In the genomic region with DNA sequence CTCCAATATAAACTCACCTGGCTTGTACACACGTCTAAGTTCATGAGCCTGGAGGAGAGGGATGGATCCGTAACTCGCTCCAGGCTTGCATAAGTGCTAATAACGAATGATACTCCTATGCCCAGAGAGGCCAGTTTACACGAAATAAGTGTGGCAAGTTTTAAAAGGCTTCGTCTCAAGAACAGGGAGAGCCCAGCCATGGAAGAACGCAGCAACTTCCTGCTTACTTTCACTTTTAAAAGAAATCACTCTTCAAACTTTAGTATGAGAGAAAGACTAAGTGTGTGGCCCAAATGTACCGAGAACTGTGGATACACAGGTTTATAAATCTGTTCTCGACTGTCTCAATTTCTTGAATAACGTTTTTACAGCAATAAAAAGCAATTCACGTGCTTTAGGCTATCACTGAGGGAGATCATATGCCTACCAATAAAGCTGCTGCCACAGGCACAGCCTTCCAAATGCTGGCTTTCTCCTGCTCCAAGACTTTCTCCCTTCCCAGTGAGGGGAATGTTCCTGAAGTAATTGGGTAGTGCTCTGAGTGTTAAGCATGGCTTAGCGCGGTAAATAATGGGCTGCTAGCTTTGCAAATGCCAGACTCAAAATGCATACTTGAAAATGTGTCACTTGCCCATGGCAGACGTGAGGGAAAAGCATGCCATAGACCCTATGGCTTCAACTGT, we compare ENCODE assay signal across 10 mouse cellular contexts. TPM values are rescaled to one million over a fixed set of nuclear protein-coding genes. Genes with fewer than 3 reads are reported as not detected.
DNase-seq lines count a peak whose midpoint lies in the region; ATAC-seq and TF ChIP-seq lines count a peak whose summit lies in the region.
"Had no signal": no experiment of that assay in that cellular context is flagged by ENCODE, and none has a peak within 500 bp of the region (broad histone marks: within the 10 kb centered on the region; RNA-seq: fewer than 3 reads in every experiment).

No protein-coding gene starts in this region.

- H3K9ac ChIP-seq in embryonic facial prominence, embryonic 13.5 days, result no peak overlapping the region
- no peak overlapping the region for H3K9ac ChIP-seq in liver, embryonic 16.5 days (ENCODE audit: low read depth, low read length)
- H3K9ac ChIP-seq in liver, embryonic 11.5 days (ENCODE audit: low read depth, low read length), result no peak overlapping the region
- H3K9ac ChIP-seq in heart, postnatal 0 days (replicated peaks; ENCODE audit: low read depth, low read length), result no peak overlapping the region
- no peak overlapping the region for H3K9ac ChIP-seq in neural tube, embryonic 15.5 days (replicated peaks)
- H3K9ac ChIP-seq: liver, embryonic 14.5 days had no signal

- no peak for TF ChIP-seq CTCF in heart, postnatal 0 days (IDR thresholded peaks at IDR 0.05; ENCODE audit: low read depth)

- H3K9me3 ChIP-seq in embryonic facial prominence, embryonic 13.5 days, result no peaks in the 10 kb centered on the region
- H3K9me3 ChIP-seq in embryonic facial prominence, embryonic 10.5 days, result no peaks in the 10 kb centered on the region
- no peaks in the 10 kb centered on the region for H3K9me3 ChIP-seq in liver, embryonic 16.5 days (replicated peaks; ENCODE audit: control insufficient read depth, low read length)
- no peaks in the 10 kb centered on the region for H3K9me3 ChIP-seq in liver, embryonic 11.5 days (ENCODE audit: control insufficient read depth, low read length)
- H3K9me3 ChIP-seq in heart, postnatal 0 days (replicated peaks; ENCODE audit: control insufficient read depth, low read length), result no peaks in the 10 kb centered on the region
- no peaks in the 10 kb centered on the region for H3K9me3 ChIP-seq in neural tube, embryonic 15.5 days (replicated peaks)

- peaks cover 37% of the 10 kb centered on the region for H3K4me1 ChIP-seq in embryonic facial prominence, embryonic 13.5 days
- H3K4me1 ChIP-seq in embryonic facial prominence, embryonic 10.5 days, result peaks cover 14% of the 10 kb centered on the region; the same call in 1 of the 2 replicates
- H3K4me1 ChIP-seq in liver, embryonic 16.5 days (ENCODE audit: control insufficient read depth, low read depth, low read length), result no peaks in the 10 kb centered on the region
- H3K4me1 ChIP-seq in liver, embryonic 11.5 days (replicated peaks; ENCODE audit: control insufficient read depth, insufficient read depth, low read length), result no peaks in the 10 kb centered on the region; the same call in 1 of the 2 replicates
- no peaks in the 10 kb centered on the region for H3K4me1 ChIP-seq in heart, postnatal 0 days (ENCODE audit: control insufficient read depth, insufficient read depth)
- H3K4me1 ChIP-seq in neural tube, embryonic 15.5 days, result peaks cover 28% of the 10 kb centered on the region

- H3K27ac ChIP-seq in embryonic facial prominence, embryonic 13.5 days, result peak overlapping the region; percentile 24; the same call in 1 of the 2 replicates
- no peak overlapping the region for H3K27ac ChIP-seq in embryonic facial prominence, embryonic 10.5 days (replicated peaks)
- no peak overlapping the region for H3K27ac ChIP-seq in liver, embryonic 16.5 days (ENCODE audit: low read length)
- no peak overlapping the region for H3K27ac ChIP-seq in liver, embryonic 11.5 days (ENCODE audit: low read depth, low read length)
- H3K27ac ChIP-seq in heart, postnatal 0 days (ENCODE audit: low read depth), result peak overlapping the region; percentile 56
- H3K27ac ChIP-seq in neural tube, embryonic 15.5 days (replicated peaks), result peak overlapping the region; percentile 34
- H3K27ac ChIP-seq: liver, embryonic 14.5 days had no signal

- ATAC-seq in embryonic facial prominence, embryonic 13.5 days (ENCODE audit: insufficient number of reproducible peaks, insufficient read depth, low FRiP score, low TSS enrichment, low read depth), result no peak
- ATAC-seq in liver, embryonic 16.5 days (ENCODE audit: low read depth), result no peak
- no peak for ATAC-seq in liver, embryonic 11.5 days (replicated peaks; ENCODE audit: low FRiP score)
- ATAC-seq in heart, postnatal 0 days (ENCODE audit: insufficient read depth, low read depth), result no peak
- no peak for ATAC-seq in neural tube, embryonic 15.5 days (ENCODE audit: low FRiP score)

- H3K27me3 ChIP-seq in embryonic facial prominence, embryonic 13.5 days, result no peaks in the 10 kb centered on the region
- no peaks in the 10 kb centered on the region for H3K27me3 ChIP-seq in embryonic facial prominence, embryonic 10.5 days (replicated peaks; ENCODE audit: low read depth, poor library complexity, severe bottlenecking)
- no peaks in the 10 kb centered on the region for H3K27me3 ChIP-seq in liver, embryonic 16.5 days (ENCODE audit: control insufficient read depth, insufficient read depth, low read depth, low read length)
- H3K27me3 ChIP-seq in liver, embryonic 11.5 days (replicated peaks; ENCODE audit: control insufficient read depth, insufficient read depth, low read length), result no peaks in the 10 kb centered on the region
- no peaks in the 10 kb centered on the region for H3K27me3 ChIP-seq in heart, postnatal 0 days (ENCODE audit: control insufficient read depth, insufficient read depth, low read length)
- no peaks in the 10 kb centered on the region for H3K27me3 ChIP-seq in neural tube, embryonic 15.5 days (replicated peaks)

- DNase-seq in embryonic facial prominence, embryonic 10.5 days (ENCODE audit: low spot score), result no peak
- DNase-seq in liver, embryonic 11.5 days (ENCODE audit: low spot score), result no peak
- DNase-seq in heart, postnatal 0 days (ENCODE audit: low spot score), result no peak
- DNase-seq in thymus, adult 18-20 months, result no peak
- DNase-seq in urinary bladder, postnatal 4 days (ENCODE audit: low spot score in 2 of 2), result no peak
- DNase-seq: right cerebral cortex, adult 18-20 months had no signal

- no peak overlapping the region for H3K4me3 ChIP-seq in embryonic facial prominence, embryonic 13.5 days
- H3K4me3 ChIP-seq in embryonic facial prominence, embryonic 10.5 days, result no peak overlapping the region
- no peak overlapping the region for H3K4me3 ChIP-seq in liver, embryonic 16.5 days (ENCODE audit: low read depth, low read length)
- no peak overlapping the region for H3K4me3 ChIP-seq in liver, embryonic 11.5 days (ENCODE audit: low read depth, low read length)
- H3K4me3 ChIP-seq in heart, postnatal 0 days (ENCODE audit: low read depth, low read length), result peak overlapping the region; percentile 6; the same call in 1 of the 2 replicates
- H3K4me3 ChIP-seq in neural tube, embryonic 15.5 days (replicated peaks), result no peak overlapping the region

- WGBS in embryonic facial prominence, embryonic 13.5 days, result 70% methylated on average over 14 of the region's 14 CpGs
- 82% methylated on average over 14 of the region's 14 CpGs for WGBS in embryonic facial prominence, embryonic 10.5 days
- WGBS in liver, embryonic 16.5 days (ENCODE audit: insufficient replicate concordance), result 54% methylated on average over 14 of the region's 14 CpGs
- WGBS in liver, embryonic 11.5 days, result 75% methylated on average over 14 of the region's 14 CpGs
- 66% methylated on average over 14 of the region's 14 CpGs for WGBS in heart, postnatal 0 days
- 59% methylated on average over 14 of the region's 14 CpGs for WGBS in neural tube, embryonic 15.5 days

- H3K4me2 ChIP-seq in embryonic facial prominence, embryonic 13.5 days, result peak overlapping the region; percentile 26
- peak overlapping the region; percentile 32; the same call in 1 of the 2 replicates for H3K4me2 ChIP-seq in liver, embryonic 16.5 days (ENCODE audit: low read depth, low read length)
- H3K4me2 ChIP-seq in liver, embryonic 11.5 days, result no peak overlapping the region
- H3K4me2 ChIP-seq in heart, postnatal 0 days (ENCODE audit: low read depth, low read length), result peak overlapping the region; percentile 26
- peak overlapping the region; percentile 7; the same call in 1 of the 2 replicates for H3K4me2 ChIP-seq in neural tube, embryonic 15.5 days

- no peak for TF ChIP-seq EP300 in heart, postnatal 0 days (IDR thresholded peaks at IDR 0.05; ENCODE audit: low read depth)

- peaks cover 27% of the 10 kb centered on the region for H3K36me3 ChIP-seq in embryonic facial prominence, embryonic 13.5 days
- H3K36me3 ChIP-seq in embryonic facial prominence, embryonic 10.5 days (replicated peaks), result peaks cover 21% of the 10 kb centered on the region
- H3K36me3 ChIP-seq in liver, embryonic 16.5 days (ENCODE audit: control insufficient read depth, insufficient read depth), result no peaks in the 10 kb centered on the region
- no peaks in the 10 kb centered on the region for H3K36me3 ChIP-seq in liver, embryonic 11.5 days (ENCODE audit: control insufficient read depth, insufficient read depth, low read length)
- H3K36me3 ChIP-seq in heart, postnatal 0 days (replicated peaks; ENCODE audit: control insufficient read depth, insufficient read depth, low read length), result no peaks in the 10 kb centered on the region
- 0 out of 2 replicates have a peak, but pooled peaks cover 7% of the 10 kb centered on the region for H3K36me3 ChIP-seq in neural tube, embryonic 15.5 days

RNA-seq across cellular contexts. Expression of gene Serpine2, which starts 36.9 kb away (rescaled TPM):
- 311 and 392 TPM in 2 replicates for polyA plus RNA-seq in embryonic facial prominence, embryonic 13.5 days (2015; fragmentation: Nextera tagmentation; extraction: Ambion mirVana)
- polyA plus RNA-seq in embryonic facial prominence, embryonic 10.5 days (2016; fragmentation: Nextera tagmentation; extraction: Ambion mirVana), result 77.5 and 101 TPM in 2 replicates
- 6.5 and 6.8 TPM in 2 replicates for polyA plus RNA-seq in liver, embryonic 16.5 days (2015; fragmentation: Nextera tagmentation; extraction: Ambion mirVana)
- 30.1 and 30.3 TPM in 2 replicates for polyA plus RNA-seq in liver, embryonic 11.5 days (2014; fragmentation: Nextera tagmentation; extraction: Ambion mirVana)
- 21.2 and 26.0 TPM in 2 replicates for total RNA-seq in heart, postnatal 0 days (2014; rRNA removed; ENCODE audit: low replicate concordance)
- polyA plus RNA-seq in heart, postnatal 0 days (2015; fragmentation: Nextera tagmentation; extraction: Ambion mirVana), result 50.5 and 55.7 TPM in 2 replicates
- polyA plus RNA-seq in neural tube, embryonic 15.5 days (2015; fragmentation: Nextera tagmentation; extraction: Ambion mirVana), result 382 and 384 TPM in 2 replicates

RNA-seq across cellular contexts. Expression of gene Wdfy1, which starts 48.1 kb away (rescaled TPM):
- polyA plus RNA-seq in embryonic facial prominence, embryonic 13.5 days (2015; fragmentation: Nextera tagmentation; extraction: Ambion mirVana), result 35.7 and 38.3 TPM in 2 replicates
- polyA plus RNA-seq in embryonic facial prominence, embryonic 10.5 days (2016; fragmentation: Nextera tagmentation; extraction: Ambion mirVana), result 32.4 and 34.4 TPM in 2 replicates
- 13.2 and 13.6 TPM in 2 replicates for polyA plus RNA-seq in liver, embryonic 16.5 days (2015; fragmentation: Nextera tagmentation; extraction: Ambion mirVana)
- 25.0 and 28.2 TPM in 2 replicates for polyA plus RNA-seq in liver, embryonic 11.5 days (2014; fragmentation: Nextera tagmentation; extraction: Ambion mirVana)
- 33.2 and 51.1 TPM in 2 replicates for total RNA-seq in heart, postnatal 0 days (2014; rRNA removed; ENCODE audit: low replicate concordance)
- 30.6 and 35.0 TPM in 2 replicates for polyA plus RNA-seq in heart, postnatal 0 days (2015; fragmentation: Nextera tagmentation; extraction: Ambion mirVana)
- polyA plus RNA-seq in neural tube, embryonic 15.5 days (2015; fragmentation: Nextera tagmentation; extraction: Ambion mirVana), result 96.3 and 104 TPM in 2 replicates

RNA-seq across cellular contexts. Expression of gene Mrpl44, which starts 48.3 kb away (rescaled TPM):
- 49.7 and 60.0 TPM in 2 replicates for polyA plus RNA-seq in embryonic facial prominence, embryonic 13.5 days (2015; fragmentation: Nextera tagmentation; extraction: Ambion mirVana)
- 60.6 and 61.1 TPM in 2 replicates for polyA plus RNA-seq in embryonic facial prominence, embryonic 10.5 days (2016; fragmentation: Nextera tagmentation; extraction: Ambion mirVana)
- polyA plus RNA-seq in liver, embryonic 16.5 days (2015; fragmentation: Nextera tagmentation; extraction: Ambion mirVana), result 20.3 and 22.3 TPM in 2 replicates
- 49.6 and 51.0 TPM in 2 replicates for polyA plus RNA-seq in liver, embryonic 11.5 days (2014; fragmentation: Nextera tagmentation; extraction: Ambion mirVana)
- 49.6 and 70.6 TPM in 2 replicates for total RNA-seq in heart, postnatal 0 days (2014; rRNA removed; ENCODE audit: low replicate concordance)
- 57.2 and 61.3 TPM in 2 replicates for polyA plus RNA-seq in heart, postnatal 0 days (2015; fragmentation: Nextera tagmentation; extraction: Ambion mirVana)
- 40.3 and 43.9 TPM in 2 replicates for polyA plus RNA-seq in neural tube, embryonic 15.5 days (2015; fragmentation: Nextera tagmentation; extraction: Ambion mirVana)

Comparison
In these comparisons a context has a peak if more than half of its experiments do, and no peak if none do; other contexts are left out.
1. H3K27ac ChIP-seq: peak in embryonic facial prominence, embryonic 13.5 days (single experiment), heart, postnatal 0 days (single experiment) and neural tube, embryonic 15.5 days (single experiment); none in embryonic facial prominence, embryonic 10.5 days (single experiment), liver, embryonic 16.5 days (single experiment) and liver, embryonic 11.5 days (single experiment).